Mouse (Mus musculus) olfactory bulb, adult 2 months (tissue): Measurements from ENCODE around the gene Rbm6. TPM values are rescaled to one million over a fixed set of nuclear protein-coding genes. Genes with fewer than 3 reads are reported as not detected.
A peak's percentile ranks its signal among the peaks of the same experiment; 100 is the strongest.

ENCODE experiments used
- H3K27ac ChIP-seq: fragments of 200-500 bp; 2 replicates; pipeline ENCODE4 v1.5.1; 2012; ENCODE audit warnings: low read depth, low read length; ENCODE audit not compliant: insufficient read depth
- H3K4me1 ChIP-seq: fragments of 200-500 bp; 2 replicates; pipeline ENCODE4 v1.6.1; 2012; ENCODE audit warnings: low read length; ENCODE audit not compliant: control insufficient read depth, insufficient read depth
- H3K4me3 ChIP-seq: fragments of 200-500 bp; 2 replicates; pipeline ENCODE4 v1.5.1; 2012; ENCODE audit warnings: mild to moderate bottlenecking, low read depth, low read length, moderate library complexity; ENCODE audit not compliant: insufficient read depth
- CTCF ChIP-seq: fragments of 200-500 bp; IDR thresholded peaks from 2 replicates; pipeline ENCODE4 v1.5.1; 2012; ENCODE audit warnings: low read depth, mild to moderate bottlenecking, low read length, moderate library complexity; ENCODE audit not compliant: insufficient read depth
- POLR2A ChIP-seq: fragments of 200-500 bp; IDR thresholded peaks from 2 replicates; pipeline ENCODE4 v1.6.1; 2012; ENCODE audit warnings: mild to moderate bottlenecking, low read depth, low read length, moderate library complexity; ENCODE audit not compliant: insufficient read depth
- WGBS: fragments of 180-500 bp; shearing (Covaris S2); methylation state at CpG from one replicate; pipeline ENCODE4 v1.1.7; 2018; 5-methylcytosine and 5-hydroxymethylcytosine counted together
- polyA plus RNA-seq: library from polyadenylated mRNA; stranded (reverse); fragments of >200 nt; gene quantifications from 2 replicates; pipeline ENCODE4 v1.2.4, GENCODE M21; 2012; ENCODE audit warnings: low replicate concordance; ENCODE audit not compliant: missing spikeins, insufficient read depth, insufficient read length

Rbm6 gene
- polyA plus RNA-seq, 1 experiment, result 345 TPM

GRCm38 (mm10) chr9:107744061-107744460, 129.0 kb downstream of the Rbm6 start:
- no peaks in the 10 kb centered on the region for H3K4me1 ChIP-seq
- 91% methylated on average over 6 of the region's 6 CpGs for WGBS
- no peak for TF ChIP-seq POLR2A
- no peak for TF ChIP-seq CTCF
- H3K4me3 ChIP-seq, result no peak overlapping the region
- H3K27ac ChIP-seq, result no peak overlapping the region

DNA sequence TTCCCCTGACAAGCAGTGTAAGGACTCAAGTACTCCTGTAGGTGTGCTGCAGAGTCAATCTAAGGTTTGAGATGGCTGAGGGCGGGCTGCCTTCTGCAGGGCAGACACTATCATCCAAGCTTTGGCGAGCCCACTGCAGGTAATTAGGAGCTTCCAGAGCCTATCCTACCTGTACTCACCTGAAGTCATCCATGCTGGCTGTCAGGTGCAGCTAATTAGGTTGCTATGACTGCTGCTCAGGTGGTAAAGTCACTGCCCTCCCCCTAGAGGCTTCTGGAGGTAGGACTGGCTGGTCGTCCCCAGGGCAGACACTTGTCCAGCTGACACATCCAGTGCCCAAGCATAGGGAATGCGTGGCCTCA, 134.2 kb downstream of the Rbm6 start:
- TF ChIP-seq CTCF (peak; percentile 29; the same call in 1 of the 2 replicates), POLR2A (no peak)
- H3K4me1 ChIP-seq, result peaks cover 22% of the 10 kb centered on the region
- WGBS, result 48% methylated on average over 4 of the region's 4 CpGs
- no peak overlapping the region for H3K4me3 ChIP-seq
- H3K27ac ChIP-seq, result no peak overlapping the region

GRCm38 (mm10) chr9:107738020-107738840, 134.8 kb downstream of the Rbm6 start:
- 20% methylated on average over 7 of the region's 7 CpGs for WGBS
- peaks cover 22% of the 10 kb centered on the region for H3K4me1 ChIP-seq
- H3K27ac ChIP-seq, result no peak overlapping the region
- H3K4me3 ChIP-seq, result no peak overlapping the region
- TF ChIP-seq CTCF (peak; percentile 70), POLR2A (no peak)

GRCm38 (mm10) chr9:107736185-107736485, 136.9 kb downstream of the Rbm6 start:
- no peak for TF ChIP-seq CTCF
- TF ChIP-seq POLR2A, result no peak
- 5% methylated on average over 7 of the region's 7 CpGs for WGBS
- Histone ChIP-seq H3K4me1 (peaks cover 22% of the 10 kb centered on the region), H3K4me3 (no peak overlapping the region), H3K27ac (no peak overlapping the region)

GRCm38 (mm10) chr9:107735356-107736184, 137.5 kb downstream of the Rbm6 start:
- TF ChIP-seq CTCF, result no peak
- H3K4me3 ChIP-seq, result no peak overlapping the region
- 17% methylated on average over 17 of the region's 17 CpGs for WGBS
- H3K4me1 ChIP-seq, result peaks cover 22% of the 10 kb centered on the region
- H3K27ac ChIP-seq, result no peak overlapping the region

GRCm38 (mm10) chr9:107734567-107734971, 138.5 kb downstream of the Rbm6 start:
- H3K4me1 ChIP-seq, result peaks cover 25% of the 10 kb centered on the region

DNA sequence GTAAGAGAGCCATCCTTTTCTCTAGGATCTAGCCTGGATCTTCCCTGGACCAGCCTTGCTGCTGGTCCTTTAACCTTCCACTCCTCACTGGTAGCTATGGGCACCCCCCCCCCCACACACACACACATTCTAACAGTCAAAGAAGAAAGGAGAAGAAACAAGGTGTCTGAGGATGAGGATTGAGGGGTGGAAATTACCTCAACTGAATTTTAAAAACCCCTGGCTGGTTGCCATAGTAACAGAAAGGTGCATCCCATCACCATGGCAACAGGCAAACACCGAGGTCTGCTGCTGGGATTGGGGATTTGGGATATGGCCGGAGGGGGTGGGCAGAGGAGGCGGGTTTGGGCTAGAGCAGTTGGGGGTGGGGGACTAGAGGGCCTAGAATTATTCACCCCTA, 143.3 kb downstream of the Rbm6 start:
- H3K27ac ChIP-seq, result no peak overlapping the region
- peaks cover 10% of the 10 kb centered on the region for H3K4me1 ChIP-seq
- H3K4me3 ChIP-seq, result no peak overlapping the region
- 44% methylated on average over 3 of the region's 3 CpGs for WGBS
- no peak for TF ChIP-seq POLR2A
- no peak for TF ChIP-seq CTCF

More at GRCm38 (mm10) chr9:107734567-107734971, 138.5 kb downstream of the Rbm6 start:
- H3K27ac ChIP-seq, result no peak overlapping the region
- WGBS, result 55% methylated on average over 7 of the region's 7 CpGs
- TF ChIP-seq CTCF (no peak), POLR2A (no peak)
- no peak overlapping the region for H3K4me3 ChIP-seq

DNA sequence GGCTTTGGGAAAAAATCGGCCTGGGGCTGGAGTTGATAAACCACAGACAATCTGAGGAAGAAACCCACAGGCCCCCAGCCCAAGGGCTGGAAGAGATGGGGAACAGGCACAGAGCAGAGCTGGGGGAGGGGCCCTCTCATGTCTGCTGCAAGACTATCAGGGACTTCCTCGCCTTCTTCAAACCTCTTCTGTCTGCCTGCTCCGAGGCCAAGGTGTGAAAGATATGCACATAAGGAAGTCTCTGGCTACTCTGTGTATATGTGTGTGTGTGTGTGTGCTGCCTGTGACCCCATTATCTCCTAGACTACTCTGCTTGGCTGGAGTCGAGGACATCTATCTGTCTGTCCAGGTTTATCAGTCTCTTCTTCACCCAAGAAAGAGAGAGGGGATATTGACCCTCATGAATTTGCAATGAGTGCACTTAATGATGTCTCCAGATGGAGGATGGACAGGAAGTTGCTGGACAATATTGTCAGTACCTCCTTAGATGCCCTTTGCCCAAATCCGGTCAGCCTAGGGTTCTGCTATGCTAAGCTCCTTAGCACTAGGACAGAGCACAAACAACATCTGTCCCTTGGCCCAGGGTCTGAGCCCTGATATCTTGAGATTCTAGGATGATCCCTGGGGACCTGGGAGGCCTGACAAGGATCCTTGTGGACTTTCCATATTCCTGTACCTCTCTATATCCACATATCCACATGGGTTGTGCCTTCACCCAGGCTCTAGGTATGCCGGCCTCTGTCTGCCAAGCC, 143.9 kb downstream of the Rbm6 start:
- Histone ChIP-seq H3K27ac (no peak overlapping the region), H3K4me1 (peaks cover 8% of the 10 kb centered on the region; the same call in 1 of the 2 replicates), H3K4me3 (no peak overlapping the region)
- 93% methylated on average over 6 of the region's 6 CpGs for WGBS
- TF ChIP-seq POLR2A (no peak), CTCF (no peak)
